Mouse (Mus musculus): ENCODE measurements around the gene Cops6.

The Cops6 gene

DNA sequence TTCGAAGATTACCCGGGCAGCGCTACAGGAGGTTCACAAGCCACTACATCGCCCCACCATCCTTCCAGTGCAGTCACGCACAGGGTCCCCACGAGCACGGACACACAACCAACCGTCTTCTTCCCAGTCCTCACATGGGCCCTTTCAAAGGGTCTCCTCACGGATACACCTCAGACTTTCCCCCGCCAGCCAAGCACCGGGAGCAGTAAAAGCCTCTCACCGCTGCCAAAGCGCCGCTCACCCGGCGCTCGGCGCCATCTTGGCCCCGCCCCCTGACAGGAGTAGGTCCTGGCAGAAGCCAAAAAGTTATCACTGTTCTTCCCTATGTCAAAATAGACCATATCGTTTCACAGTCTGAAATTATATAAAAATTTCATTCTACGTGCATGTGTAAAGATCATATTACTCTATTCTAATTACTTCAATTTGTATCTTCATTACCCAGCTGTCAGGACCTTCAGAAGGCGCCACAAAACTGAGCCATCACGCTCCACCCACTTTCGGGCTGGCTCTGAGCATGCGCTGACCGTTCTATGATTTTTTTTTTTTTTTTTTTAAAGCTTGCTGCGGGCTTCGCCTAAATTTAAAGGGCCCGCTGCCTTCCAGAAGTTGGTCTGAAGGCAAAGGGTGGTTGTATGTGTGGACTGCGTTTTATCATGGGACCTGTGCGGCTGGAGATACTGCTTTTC, 26.2 kb downstream of the Cops6 start, which contains the start of the genes Taf6 and Cnpy4:
Gene Taf6 (minus strand): TSS at position 502 of the 689 bp plus-strand sequence.
Gene Cnpy4 (plus strand): TSS at position 536 of the 689 bp plus-strand sequence.
- ATAC-seq (ENCODE audit: insufficient number of reproducible peaks, low FRiP score, low TSS enrichment): peak; percentile 70; the same call in 1 of the 2 replicates

DNA sequence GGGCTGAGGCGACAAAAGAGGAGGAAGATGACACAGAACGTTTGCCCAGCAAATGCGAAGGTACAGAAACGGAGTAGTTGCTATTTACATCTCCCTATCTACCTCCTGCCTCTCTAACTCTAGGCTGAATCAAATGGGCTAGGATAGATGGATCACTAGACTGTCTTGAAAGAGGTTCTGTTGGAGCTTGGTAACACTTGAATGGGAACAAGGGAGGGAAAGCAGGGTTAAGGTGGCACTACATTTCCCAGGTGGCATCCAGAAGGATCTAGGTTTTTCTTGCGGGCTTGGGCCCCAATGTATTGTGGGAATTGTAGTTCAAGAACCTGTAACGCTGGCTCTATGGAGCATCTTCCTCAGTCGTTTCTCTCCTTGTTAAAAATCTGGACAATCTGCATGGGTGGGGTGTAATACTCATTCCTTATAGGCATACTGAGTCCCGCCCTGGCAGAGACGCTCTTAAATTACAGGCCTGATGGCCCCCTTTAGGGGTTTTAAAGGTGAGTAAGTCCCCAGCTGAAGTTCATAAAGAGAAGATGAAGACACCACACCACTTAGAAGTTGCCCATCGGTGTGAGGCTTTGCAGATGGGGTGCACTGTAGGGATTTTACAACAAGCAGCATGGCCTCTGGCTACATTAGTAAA, 26.9 kb downstream of the Cops6 start:
- ATAC-seq (ENCODE audit: insufficient number of reproducible peaks, low FRiP score, low TSS enrichment): peak; percentile 90

DNA sequence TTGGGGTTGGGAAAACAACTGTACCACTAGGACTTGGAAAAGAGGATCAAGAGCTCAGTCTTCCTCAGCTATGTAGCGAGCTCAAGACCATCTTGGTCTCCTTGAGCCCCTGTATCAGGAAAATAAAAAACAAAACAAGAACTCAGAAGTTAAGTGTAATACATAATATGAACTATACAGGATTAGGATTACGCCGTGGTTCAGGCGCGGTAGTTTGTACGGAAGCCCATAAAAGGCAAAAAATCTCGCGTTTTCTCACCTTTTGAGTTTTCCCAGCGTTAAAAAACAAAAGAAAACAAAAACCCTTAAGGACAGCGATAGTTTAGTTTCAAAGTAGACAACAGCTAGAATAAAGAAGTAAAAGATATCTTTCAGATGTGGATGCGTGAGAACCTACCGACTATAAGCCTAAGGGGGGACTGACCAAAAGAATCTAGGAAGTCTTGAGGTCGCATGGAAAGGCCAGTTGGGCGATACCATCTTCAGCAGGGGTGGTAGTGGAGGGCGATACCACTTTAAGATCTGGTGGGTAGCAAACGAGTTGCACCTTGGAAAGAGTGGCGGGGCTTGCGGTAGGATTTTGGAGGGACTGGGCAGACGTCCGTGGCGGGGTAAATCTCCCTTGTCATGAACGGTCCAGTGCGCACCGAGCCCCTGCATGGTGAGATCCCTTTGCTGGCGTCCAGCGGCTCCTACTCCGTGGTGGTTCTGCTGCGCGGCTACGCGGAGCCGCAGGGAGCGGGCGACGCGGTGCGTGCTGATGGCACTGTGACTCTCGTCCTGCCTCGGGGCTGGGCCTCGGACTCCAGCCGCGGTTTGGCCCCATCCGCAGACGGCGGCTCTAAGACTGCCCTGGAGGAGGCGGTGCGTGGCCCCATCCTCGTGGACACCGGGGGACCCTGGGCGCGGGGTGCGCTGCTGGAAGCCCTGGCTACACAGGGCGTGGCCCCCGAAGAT, 33.2 kb downstream of the Cops6 start, which contains the start of gene Mblac1:
Gene Mblac1 (plus strand): TSS at position 544 of the 957 bp plus-strand sequence.
- peak; percentile 85 for ATAC-seq (ENCODE audit: insufficient number of reproducible peaks, low FRiP score, low TSS enrichment)

GRCm38 (mm10) chr5:138194755-138195345, 34.0 kb downstream of the Cops6 start:
- ATAC-seq (ENCODE audit: insufficient number of reproducible peaks, low FRiP score, low TSS enrichment): peak; percentile 47; the same call in 1 of the 2 replicates

DNA sequence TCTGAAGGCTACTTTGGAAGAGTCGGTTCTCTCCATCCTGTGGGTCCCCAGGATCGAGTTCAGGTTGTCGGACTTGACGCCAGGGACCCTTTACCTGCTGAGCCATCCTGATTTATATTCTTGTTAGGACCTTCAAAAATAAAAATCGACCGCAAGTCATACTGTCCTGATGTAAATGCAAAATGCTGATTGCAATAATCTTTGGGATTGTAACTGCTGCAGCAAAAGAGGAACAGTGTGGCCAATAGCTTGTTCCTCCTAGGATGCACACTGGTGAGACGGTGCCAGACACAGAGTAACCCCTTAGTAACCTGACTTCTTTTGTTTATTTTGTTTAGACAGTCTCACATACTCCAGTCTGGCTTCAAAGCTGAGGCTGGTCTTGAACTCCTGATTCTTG, 34.6 kb downstream of the Cops6 start:
- ATAC-seq (ENCODE audit: insufficient number of reproducible peaks, low FRiP score, low TSS enrichment): no peak

- ATAC-seq (ENCODE audit: insufficient number of reproducible peaks, low FRiP score, low TSS enrichment): no peak
Observed at GRCm38 (mm10) chr5:138199576-138199975, 38.7 kb downstream of the Cops6 start.

DNA sequence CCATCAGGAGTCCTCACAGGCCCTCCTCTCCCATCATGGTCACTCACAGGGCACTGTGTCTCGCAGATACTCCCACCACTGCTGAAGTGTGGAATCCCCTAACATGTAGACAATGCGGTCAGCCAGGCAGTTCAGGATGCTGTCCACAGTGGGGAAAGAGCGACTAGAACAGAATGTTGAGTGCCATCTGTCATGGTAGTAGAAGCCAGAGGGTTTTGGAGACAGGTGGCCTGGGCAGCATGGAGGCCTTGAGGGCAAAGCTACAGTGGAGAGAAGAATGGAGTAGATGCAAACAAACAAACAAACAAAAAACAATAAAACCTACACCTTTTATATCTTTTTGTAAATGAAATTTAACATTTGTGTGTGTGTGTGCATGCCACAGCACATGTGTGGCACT, 41.2 kb downstream of the Cops6 start:
- ATAC-seq (ENCODE audit: insufficient number of reproducible peaks, low FRiP score, low TSS enrichment): no peak

DNA sequence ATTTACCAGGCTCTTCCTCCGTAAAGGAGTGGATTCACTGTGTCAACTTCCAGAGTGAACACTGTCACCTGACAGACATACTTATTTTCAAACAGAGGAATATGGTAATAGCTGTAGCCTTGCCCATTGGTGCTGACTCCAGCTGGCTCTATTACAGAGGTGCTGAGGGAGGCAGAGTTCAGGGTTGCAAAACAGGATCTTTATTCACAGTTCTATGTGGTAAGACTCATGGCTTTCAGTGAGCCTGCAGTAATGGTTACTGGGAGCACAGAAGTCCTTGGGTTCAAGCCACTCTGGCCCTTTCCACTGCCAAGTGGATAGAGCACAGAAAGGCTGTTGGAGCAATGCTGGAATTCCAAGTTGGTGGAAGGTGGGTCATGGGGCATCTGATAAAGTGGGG, 46.4 kb downstream of the Cops6 start:
- no peak for ATAC-seq (ENCODE audit: insufficient number of reproducible peaks, low FRiP score, low TSS enrichment)

DNA sequence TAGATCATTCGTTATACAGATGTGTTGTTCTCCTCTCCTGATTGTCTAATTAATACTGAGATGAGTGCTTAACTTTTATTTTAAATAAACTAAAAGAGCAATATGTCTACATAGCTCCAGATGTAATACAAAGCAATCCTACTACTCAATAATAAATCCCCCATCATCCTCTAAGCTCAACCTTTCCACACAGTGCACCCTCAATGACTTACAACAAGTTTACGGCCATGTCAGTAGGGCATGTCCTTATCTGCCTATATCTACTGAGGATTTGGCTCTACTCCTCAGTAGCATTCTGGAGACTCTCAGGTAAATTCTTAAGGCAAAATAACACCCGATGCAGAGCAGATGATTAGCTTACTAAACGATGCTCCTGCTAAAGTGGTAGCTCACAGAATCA, 47.0 kb downstream of the Cops6 start:
- ATAC-seq (ENCODE audit: insufficient number of reproducible peaks, low FRiP score, low TSS enrichment): no peak

Measured in cerebellum, adult (tissue).